Mouse (Mus musculus) cerebellum, postnatal 36 days (tissue): ENCODE results near the gene Frmd4a.

Source experiments
- DNase-seq, 2 experiments: peaks; one replicate each; pipeline ENCODE4 v3.0.0; 2021 to 2022; ENCODE audit warnings: mixed read lengths in 2 of 2

Frmd4a gene

DNA sequence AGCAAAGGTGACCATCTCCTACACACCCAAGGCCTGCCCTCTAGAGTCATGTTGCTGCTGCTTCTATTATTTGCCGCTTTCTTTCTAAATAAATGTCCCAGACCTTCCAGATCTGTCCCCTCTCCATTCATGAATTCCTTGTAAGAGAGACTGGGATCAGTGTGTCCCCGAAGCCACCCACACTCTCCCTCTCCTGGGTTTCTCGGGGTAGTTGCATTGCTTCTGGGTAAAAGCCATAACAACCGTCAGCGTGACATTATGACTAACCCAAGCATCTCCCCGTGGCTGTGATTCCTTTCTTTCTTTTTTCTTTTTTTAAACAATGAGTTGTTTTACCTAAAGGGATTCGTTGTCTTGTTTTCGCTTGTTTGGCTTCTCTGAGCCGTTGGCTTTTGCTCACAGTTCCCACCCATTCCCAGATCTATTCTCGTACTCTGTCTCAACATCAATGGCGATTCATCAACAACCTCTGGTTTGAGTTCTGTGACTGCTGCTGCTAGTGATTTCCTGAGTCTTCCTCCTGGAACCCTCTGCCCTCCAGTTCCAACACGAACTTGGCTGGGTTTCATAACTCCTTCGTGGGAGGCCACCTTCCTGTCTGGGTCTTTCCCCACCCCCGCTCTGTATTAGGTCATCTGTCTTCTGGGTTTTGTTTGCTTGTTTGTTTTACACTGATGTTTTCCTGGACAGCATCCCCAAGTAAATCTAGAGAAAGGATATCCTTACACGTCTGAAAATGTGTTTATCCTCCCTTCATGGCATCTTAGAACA is 483.9 kb downstream of the Frmd4a start:
- DNase-seq, result no peak

DNA sequence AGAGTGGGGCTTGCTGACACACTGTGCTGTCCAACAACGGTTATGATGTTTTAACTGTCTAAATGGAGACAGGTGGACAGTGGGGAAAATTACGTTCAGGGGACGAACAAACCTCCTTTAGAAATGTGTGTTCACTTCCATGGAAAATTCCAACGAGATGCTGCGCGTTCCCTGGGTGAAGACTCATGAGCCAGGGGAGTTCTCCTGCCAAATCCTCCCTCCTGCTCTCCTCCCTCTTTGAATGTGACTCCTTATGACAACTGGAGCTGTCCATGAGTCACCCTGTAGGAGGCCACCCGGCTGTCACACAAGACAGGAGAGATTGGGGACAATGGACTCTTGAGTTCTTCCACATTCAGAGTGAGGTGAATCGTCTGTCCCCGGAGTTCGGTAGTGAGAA is 486.9 kb downstream of the Frmd4a start:
- DNase-seq, result no peak

DNA sequence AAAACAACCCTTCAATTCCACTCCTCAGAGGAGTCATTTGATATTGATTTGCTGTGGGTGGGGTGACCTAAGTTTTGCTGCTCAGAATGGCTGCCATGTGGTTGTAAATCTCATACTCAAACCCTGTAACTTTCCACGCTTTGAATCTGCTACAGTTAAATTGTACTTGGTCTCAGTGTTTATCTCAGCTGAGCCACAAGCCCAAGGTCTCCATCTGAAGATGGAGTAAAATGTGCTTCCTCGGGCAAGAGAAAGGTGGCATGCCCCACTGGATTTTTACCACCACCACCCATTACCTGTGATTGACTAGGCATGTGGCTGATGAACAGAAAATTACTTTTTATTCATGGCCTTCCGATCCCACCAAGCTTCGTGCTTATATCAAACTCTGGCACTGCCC is 488.2 kb downstream of the Frmd4a start:
- DNase-seq, result no peak

DNA sequence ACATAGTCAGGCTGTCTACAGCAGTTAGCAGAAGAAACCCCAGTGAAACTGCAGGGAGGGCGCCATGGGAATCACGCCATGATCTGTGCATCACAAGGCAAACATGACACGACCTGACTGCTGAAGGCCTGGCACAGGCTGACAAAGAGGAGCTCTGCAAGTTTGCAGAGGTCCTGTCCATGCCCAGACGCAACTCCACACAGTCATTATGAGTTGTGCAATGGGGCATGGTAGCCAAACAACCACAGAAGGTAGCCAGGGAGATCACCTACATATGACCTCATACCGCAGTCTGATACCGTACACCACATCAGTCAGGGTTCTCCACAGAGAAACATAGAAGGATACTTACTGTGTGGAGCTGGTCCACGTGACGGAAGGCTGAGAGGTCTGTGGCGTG is 489.1 kb downstream of the Frmd4a start:
- DNase-seq, result no peak

DNA sequence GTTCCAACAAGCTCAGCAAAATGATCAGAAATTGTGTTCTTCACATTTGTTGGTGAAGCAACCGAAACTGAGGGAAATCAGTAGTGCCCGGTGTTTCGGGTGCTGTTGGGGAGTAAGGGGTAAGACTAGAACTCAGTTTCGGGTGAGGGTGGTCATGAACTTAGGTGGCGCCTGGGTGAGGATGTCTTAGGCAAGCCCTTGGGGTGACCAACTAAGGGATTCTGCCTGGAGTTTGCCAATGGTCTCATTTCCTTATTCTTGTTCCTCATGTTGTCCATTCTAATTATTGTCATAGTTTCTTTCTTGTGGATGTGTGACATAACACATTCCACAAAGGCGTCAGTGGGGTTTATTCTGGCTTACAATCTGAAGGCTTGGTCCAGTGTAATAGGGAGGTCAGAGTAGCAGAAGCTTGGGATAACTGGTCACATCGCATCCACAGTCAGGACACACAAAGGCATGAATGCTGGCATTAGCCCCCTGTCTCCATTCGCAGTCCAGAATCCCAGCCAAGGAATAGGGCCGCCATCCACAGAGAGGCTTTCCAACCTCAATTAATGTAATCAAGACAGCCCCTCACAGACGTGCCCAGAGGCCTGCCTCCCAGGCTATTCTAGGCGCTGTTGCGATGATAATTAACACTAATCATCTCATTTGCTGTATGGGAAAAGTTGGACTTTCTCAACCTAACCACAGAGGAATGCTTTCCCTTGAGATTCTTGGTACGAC is 490.5 kb downstream of the Frmd4a start:
- DNase-seq, result no peak

DNA sequence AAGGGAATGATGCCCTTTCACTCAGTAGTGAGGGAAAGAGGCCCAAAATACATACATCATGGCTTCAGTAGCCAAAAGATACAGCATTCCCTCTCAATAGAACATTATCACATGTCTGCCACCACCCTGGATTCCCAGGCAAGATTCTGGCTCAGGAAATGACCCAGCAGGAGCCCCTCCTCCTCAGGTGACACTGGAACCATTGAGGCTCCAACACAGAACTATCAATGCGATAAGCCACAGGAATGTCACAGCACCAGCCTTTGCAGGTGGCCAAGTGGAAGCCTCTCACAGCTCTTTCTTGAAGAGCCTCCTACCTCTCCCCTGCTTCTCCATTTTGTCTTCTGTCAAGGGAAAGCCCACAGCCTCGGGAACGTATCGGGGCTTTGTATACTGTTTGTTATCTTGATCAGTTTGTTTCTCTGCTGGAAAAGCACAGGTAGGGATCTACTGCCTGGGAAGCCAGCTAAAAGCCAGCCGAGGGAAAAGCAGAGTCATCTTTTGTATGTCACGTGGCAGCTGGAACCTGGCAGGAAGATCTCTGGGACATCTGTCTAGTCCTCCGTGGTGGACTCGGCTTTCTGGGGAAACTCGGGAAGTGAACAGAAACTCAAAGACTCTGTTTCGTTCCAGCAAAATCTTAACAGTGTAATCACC is 491.6 kb downstream of the Frmd4a start:
- DNase-seq, result peak in 1 of 2 experiments; percentile 20

DNA sequence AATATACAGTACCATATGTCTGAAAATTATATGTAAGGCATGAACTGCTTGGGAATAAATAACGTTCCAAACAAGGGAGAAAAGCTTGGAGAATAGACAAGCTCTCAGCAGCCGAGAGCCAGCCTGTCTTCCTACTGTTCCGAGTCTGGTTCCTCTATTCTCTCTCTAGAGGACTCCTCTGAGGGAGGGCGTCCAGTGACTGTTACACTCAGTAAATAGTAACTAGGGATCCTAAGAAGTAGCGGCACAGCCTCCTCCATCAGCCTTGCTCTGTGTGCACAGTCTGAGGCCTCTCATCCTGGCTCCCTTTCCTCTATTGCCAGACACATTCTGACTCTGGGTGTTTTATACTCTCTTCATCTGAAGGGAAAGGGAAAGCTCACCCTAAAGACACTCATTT is 492.2 kb downstream of the Frmd4a start:
- DNase-seq, result no peak

DNA sequence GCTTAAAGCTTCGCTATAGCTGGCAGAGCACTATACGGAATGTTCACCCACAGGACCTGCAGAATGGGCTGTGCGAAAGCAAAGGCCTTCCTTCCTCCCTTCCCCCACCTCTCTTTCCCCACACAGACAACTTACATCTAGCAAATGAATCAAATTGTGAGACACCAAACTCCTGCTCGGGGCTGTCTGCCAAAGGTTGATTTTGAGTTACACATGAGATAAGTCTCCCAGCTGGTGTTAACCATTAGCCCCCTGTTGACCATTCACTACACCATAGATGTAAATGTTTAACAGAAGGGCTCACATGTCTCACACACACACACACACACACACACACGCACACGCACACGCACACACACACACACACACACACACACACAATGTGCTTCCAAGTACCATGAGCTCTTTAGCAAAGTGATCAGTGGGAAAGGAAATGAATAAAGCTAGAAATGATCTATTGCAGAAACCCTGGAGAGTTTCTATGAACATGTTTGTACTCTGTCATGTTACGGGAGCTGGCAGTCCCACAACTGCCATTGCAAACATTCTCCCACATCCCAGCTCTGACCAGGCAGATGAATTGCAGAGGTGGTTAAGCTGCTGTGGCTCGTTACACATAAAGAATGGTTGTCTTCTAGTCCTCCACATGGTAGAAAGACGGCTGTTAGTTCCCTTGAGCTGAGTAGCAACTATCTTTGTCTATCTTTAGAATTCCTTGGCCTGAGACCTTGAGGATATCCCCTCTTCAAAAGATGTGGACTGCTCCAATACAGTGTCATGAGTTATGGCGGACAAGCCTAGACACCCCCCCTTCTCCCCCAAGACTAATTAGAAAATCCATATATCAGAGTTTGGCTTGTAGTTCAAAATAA is 492.9 kb downstream of the Frmd4a start:
- no peak for DNase-seq

DNA sequence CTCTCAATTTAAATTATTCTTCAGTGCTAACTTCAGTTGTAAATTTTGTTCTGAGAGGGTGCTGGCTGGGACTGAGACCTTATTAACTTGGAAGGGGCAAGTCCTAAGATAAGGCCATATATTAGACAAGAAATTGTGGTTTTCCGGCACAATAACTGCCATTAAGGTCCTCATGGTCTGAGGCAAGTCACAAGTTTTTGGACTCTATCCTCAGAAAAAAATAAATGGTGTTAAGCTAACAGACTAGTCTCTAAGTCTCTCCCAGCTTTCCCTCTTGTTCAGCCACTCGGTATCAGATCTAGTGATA is 493.5 kb downstream of the Frmd4a start:
- DNase-seq, result no peak

DNA sequence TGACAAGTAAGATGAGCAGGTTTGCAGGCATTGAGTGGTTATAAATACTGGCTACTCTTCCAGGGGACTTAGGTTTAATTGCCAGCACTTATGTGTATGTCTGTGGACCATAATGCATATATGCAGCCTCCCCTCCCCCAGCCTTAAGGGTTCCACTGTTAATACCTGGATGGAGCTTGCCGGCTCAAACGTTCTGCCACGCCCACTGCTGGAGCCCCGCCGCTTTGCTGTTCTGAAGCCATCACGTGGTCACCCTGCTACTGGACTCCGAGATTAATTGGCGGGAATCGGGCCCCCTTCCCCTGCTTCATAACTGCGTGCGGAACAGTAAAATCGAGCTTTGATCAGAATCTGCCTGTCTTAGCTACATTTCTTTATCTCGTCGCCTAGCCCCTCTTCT is 495.1 kb downstream of the Frmd4a start:
- no peak for DNase-seq

DNA sequence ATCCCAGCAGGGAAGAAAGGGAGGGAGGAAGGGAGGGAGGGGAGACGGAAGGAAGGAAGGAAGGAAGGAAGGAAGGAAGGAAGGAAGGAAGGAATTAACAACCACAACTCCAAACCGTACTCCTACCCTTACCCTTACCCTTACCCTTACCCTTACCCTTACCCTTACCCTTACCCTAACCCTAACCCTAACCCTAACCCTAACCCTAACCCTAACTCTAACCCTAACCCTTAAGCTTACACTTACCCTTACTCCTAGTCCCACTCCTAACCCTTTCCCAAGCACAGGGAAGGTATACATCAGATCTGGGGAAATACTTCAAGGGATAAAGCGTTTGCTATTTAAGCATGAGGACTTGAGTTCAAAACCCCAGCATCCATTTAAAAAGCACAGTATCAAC is 498.4 kb downstream of the Frmd4a start:
- DNase-seq, result no peak

DNA sequence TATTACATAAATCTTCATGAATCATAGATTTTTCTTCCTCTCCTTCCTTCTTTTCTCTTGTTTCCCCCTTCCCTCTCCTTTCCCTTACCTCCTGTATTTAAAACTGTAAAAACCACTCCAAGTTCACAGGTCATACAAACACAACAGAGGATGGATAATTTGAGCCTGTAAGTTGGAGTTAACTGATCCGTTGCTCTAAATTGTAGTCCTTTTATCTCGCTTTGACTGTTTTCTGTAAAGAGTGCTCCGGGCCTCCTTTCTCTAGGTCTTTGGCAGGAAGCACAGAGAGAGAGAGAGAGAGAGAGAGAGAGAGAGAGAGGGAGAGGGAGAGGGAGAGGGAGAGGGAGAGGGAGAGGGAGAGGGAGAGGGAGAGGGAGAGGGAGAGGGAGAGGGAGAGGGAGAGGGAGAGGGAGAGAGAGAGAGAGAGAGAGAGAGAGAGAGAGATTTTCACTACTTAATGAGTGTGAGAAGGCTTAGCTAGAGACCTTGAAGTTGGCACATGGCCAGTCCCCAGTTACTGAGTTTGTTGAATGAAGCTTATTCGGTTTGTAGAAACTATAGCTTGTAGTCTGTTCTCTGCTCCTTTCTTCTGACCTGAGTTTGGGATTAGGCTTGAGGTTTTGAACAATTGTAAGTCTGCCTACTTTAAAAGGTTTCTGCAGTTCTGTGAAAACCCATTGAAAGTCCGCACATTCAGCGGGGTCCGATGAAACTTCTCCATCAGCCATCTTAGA is 499.5 kb downstream of the Frmd4a start:
- peak in 1 of 2 experiments; percentile 25 for DNase-seq

DNA sequence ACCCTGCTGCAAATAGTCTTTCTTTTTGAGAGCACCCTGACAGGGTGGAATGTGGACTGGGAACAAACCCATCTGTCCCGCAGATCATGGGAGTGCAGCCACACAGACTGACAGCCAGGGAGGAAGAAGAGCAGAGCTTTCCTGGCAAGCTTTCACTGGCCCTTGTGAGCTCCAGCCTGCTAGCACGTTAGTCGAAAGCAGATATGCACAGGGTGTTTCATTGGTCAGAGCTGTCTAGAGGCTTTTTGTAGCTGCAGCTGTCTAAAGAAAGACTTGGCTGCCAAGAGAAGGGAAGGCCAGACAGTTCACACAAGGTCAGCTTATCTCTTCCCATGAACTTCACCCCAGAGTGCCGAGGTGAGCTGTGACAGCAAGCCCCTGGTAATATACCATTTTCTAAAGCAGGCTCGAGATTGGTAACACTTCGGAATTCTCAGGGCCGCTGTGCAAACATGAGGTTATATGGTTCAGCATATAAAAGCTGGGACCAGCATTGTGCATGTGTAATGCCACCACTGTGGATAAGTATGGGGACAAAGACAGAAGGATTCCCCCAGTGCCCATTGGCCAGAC is 500.1 kb downstream of the Frmd4a start:
- DNase-seq, result peak in 1 of 2 experiments; percentile 18

DNA sequence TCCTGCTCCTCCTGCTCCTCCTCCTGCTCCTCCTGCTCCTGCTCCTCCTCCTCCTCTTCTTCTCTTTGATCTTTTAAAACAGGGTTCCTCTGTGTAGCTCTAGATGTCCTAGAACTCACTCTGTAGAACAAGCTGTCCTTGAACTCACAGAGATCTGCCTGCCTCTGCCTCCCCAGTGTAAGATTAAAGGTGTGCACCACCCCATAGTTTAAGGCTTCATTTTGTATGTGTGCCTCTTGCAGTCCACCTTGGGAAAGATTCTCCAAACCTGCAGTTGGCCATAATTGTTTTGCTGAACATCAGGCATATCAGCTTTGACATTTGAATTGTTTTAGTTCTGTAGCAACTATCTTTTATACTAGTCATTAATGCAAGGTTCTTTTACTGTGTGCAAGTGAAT is 501.0 kb downstream of the Frmd4a start:
- no peak for DNase-seq

DNA sequence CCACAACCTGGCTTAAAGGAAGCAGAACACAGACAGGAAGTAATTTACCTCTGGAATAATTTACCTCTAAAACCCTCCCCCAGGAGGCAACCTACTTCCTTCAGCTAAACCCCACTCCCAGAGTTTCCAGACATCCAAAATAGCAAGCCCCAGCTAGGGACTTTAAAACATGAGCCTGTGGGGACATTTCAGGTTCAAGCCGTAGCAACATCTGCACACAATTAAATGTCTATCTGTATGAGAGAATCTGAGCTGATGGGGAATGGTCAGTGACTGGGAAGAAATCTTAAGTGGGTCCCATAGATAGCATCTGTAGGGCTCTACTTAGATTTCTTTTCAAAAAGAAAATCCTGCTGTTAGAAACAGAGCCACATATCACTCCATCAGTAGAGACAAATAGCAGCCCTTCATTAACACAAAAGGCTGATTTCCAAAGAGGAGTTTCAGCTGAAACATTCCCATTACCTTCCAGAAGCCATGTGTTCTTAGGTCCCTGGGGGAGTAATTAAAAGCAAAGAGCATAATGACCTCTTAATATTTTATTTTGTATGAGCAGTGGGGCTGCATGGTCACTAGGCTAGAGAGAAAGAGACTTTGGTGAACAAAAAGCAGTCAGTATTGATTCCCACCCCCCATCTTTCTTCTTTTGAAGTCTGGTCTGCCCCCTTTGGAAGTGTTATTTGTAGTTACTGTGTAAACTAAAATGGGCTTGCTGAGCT is 505.4 kb downstream of the Frmd4a start:
- no peak for DNase-seq

DNA sequence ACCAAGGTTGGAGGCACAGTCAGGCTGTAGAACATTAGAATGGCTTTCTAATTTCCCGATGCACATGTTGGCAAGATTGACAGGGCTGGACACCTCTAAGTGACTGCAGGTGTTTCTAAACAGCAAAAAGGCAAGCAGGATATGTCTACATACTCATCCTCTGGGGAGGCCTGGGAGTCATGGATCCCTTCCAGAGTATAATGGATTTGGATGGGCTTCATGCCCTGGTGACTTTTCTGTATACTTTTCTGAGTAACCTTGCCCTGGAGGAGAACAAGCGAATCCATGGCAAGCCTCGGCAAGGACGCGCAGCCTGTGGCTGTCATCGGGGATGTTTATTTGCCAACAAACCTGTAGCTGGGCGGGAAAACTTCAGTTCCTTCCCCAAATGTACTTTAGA is 509.6 kb downstream of the Frmd4a start:
- DNase-seq, result no peak

DNA sequence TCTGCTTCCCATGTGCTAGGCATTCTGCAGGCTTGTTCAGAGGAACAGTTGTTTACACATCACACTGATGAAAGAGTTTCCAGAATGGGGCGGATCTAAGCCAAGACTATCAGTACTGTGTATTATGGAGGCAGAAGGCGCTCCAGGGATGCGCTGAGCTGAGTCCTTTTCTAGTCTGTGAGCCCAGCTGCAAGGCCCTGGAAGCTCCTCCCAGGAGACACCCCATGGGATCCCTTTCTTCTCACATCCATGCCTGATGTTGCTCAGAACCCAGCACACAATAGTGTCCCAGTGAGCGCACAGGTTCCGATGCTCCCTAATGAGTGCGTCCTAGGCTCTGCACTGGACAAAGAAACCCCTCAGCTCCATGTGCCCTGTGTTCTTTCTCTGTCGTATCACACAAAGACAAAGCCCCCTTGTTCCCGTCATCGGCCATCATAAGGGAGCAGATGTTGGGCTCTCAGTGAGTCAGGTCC is 511.8 kb downstream of the Frmd4a start:
- DNase-seq, result no peak

DNA sequence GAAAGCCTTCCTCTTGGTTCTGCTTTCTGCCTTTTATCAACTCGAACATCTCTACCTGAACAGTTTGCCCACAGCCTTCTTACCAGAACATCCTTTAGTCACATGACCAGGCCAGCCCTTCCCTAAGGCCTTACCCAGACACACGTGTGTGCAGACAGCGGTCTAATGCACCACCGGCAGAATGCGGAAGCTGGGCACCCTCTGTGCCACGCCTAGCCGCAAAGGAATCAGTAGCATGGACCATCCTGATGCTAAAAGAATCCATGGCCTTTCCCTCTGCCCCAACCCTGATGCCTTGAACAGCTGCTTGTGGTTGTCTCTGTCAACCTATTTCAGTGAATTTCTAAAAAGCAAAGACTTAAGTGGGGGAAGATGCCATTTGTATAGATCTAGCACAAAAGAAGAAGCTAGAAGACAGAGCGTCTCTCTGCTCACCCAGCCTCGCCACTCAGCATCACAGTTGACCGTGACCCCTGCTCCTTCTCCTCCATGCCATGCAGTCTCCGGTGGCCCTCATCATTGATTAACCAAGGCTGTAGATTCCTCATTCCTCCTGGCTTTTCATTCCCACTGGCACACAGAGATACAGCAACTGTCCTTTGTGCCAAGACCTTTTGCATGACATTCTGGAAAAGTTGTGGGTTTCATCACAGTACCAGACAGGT is 514.1 kb downstream of the Frmd4a start:
- DNase-seq, result no peak

DNA sequence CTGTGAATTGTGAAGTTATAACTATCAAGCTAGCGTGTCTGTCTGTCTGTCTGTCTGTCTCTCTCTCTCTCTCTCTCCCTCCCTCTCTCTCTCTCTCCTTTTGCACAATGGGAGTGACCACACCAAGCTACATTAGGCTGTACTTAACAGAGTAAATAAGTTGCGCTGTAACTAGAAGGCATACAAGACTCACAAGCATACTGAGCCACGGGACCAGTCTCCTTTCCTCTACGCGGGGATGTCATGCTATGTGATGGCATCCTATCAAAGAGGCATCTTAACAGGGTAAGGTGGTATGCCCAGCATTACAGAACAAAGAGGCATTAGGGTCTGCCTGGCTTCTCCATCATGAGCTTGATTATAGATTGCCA is 514.7 kb downstream of the Frmd4a start:
- no peak for DNase-seq

DNA sequence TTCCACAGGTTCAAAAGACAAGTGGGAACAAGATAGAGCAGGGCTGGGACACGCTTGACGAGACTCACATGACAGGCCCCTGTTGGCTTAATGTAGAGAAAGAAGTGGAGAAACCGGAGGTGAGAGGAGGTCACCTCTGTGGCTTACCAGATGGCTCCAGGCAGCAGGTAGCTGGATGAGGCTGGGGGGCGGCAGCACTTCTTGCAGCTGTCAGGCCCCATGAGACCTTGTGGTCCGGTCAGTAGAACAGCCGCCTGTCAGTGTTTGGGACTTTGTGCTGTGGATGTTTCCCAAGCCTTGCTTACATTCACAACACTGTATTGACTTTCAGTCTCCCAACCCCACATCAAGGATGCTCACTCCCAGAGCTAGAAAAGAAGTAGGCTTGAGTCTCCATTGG is 515.4 kb downstream of the Frmd4a start:
- DNase-seq, result no peak
